Mouse (Mus musculus) retina, embryonic 14.5 days (tissue): ENCODE results near the gene Coq4.

Source experiments
- DNase-seq: peaks from one replicate; pipeline ENCODE4 v3.0.0-alpha.2; 2015; ENCODE audit warnings: low spot score

The Coq4 gene

GRCm38 (mm10) chr2:29846061-29846853 lies 59.0 kb downstream of the Coq4 start:
- peak; percentile 57 for DNase-seq

- DNase-seq = no peak
Measured at GRCm38 (mm10) chr2:29846911-29847310, 59.6 kb downstream of the Coq4 start.
